Mouse (Mus musculus): Measurements from ENCODE around the gene Spen. TPM values are rescaled to one million over a fixed set of nuclear protein-coding genes. Genes with fewer than 3 reads are reported as not detected.

Spen gene
- total RNA-seq, 2 experiments from 2014 or later: 55.3 to 66.7 TPM

GRCm38 (mm10) chr4:141419398-141420191 lies 118.8 kb downstream of the Spen start:
- no peak for DNase-seq

Other genes starting within 250 kb of the Spen start
- 1 to 10 TPM; 1.3 to 1.7 TPM for gene Epha2, start 237.4 kb downstream of the Spen start, total RNA-seq (2021)
- gene Fam131c, start 170.4 kb downstream of the Spen start, total RNA-seq (2021): 1 to 10 TPM; 2.1 to 3.3 TPM
- gene Clcnka, start 139.9 kb downstream of the Spen start, total RNA-seq (2021): not detected
- not detected for gene Clcnkb, start 122.6 kb downstream of the Spen start, total RNA-seq (2021)
- not detected for gene Hspb7, start 117.8 kb downstream of the Spen start, total RNA-seq (2021)
- gene Srarp, start 102.5 kb downstream of the Spen start, total RNA-seq (2021): 1 to 10 TPM; 4.7 to 5.1 TPM
- gene Zbtb17, start 93.9 kb downstream of the Spen start, total RNA-seq (2021): 10 to 100 TPM; 34.1 to 34.9 TPM
- gene Fblim1, start 67.5 kb upstream of the Spen start, total RNA-seq (2021): 1 to 10 TPM in 1 of 2 experiments, under 1 TPM in 1; 0.50 to 1.0 TPM
- under 1 TPM; 0.28 to 0.42 TPM for gene Tmem82, start 80.0 kb upstream of the Spen start, total RNA-seq (2021)
- 1 to 10 TPM; 2.6 to 2.9 TPM for gene Slc25a34, start 85.2 kb upstream of the Spen start, total RNA-seq (2021)
- 10 to 100 TPM; 67.4 to 81.7 TPM for gene Plekhm2, start 126.3 kb upstream of the Spen start, total RNA-seq (2021)
- not detected for gene Rsc1a1, start 147.0 kb upstream of the Spen start, total RNA-seq (2021)
- 10 to 100 TPM; 45.1 to 46.9 TPM for gene Ddi2, start 184.8 kb upstream of the Spen start, total RNA-seq (2021)
- under 1 TPM in 1 of 2 experiments, not detected in 1; 0.32 TPM for gene Agmat, start 208.1 kb upstream of the Spen start, total RNA-seq (2021)